ENCODE assay signal across 14 mouse cellular contexts in the genomic region with DNA sequence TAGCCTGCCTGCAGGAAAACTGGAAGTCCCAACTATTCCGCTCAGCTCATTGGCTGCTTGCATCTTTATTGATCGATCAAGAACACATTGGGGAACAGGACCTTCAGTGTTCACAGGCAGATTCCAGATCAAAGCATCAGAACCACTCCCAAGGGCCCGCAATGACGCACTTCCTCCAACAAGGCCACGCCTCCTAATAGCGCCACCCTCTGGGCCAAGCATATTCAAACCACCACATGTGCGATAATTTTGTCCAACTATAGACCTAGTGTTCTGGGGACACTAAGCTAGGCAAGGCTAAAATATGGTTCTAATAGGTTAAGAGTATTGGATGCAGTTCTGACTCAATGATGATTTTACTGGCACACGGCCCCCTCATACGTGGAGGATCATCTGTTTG.
"Had no signal": no experiment of that assay in that cellular context is flagged by ENCODE, and none has a peak within 500 bp of the region (broad histone marks: within the 10 kb centered on the region; RNA-seq: fewer than 3 reads in every experiment).

No protein-coding gene starts in this region.

- H3K36me3 ChIP-seq: midbrain, embryonic 10.5 days; midbrain, embryonic 12.5 days; neural tube, embryonic 12.5 days; stomach, embryonic 15.5 days had no signal

- H3K9me3 ChIP-seq: midbrain, embryonic 10.5 days; midbrain, embryonic 12.5 days; neural tube, embryonic 12.5 days; stomach, embryonic 15.5 days had no signal

- H3K27me3 ChIP-seq: neural tube, embryonic 12.5 days; stomach, embryonic 15.5 days had no signal

- H3K4me3 ChIP-seq: midbrain, embryonic 10.5 days; midbrain, embryonic 12.5 days; neural tube, embryonic 12.5 days; stomach, embryonic 15.5 days had no signal

- H3K4me2 ChIP-seq: lung, embryonic 14.5 days; midbrain, embryonic 12.5 days; neural tube, embryonic 12.5 days; stomach, embryonic 15.5 days had no signal

- DNase-seq: lung, adult 18-20 months; lung, embryonic 14.5 days; lung, postnatal 10 days; lung, postnatal 4 days; midbrain, embryonic 14.5 days; right cerebral cortex, postnatal 14 days; thymus, adult 2 months; thymus, postnatal 25 days; thymus, postnatal 4 days had no signal

- ATAC-seq: midbrain, embryonic 16.5 days had no signal

- H3K27ac ChIP-seq: midbrain, embryonic 10.5 days; midbrain, embryonic 12.5 days; neural tube, embryonic 12.5 days; stomach, embryonic 15.5 days had no signal

- H3K9ac ChIP-seq: lung, embryonic 14.5 days; midbrain, embryonic 12.5 days; neural tube, embryonic 12.5 days; stomach, embryonic 15.5 days had no signal
